Mouse (Mus musculus) urinary bladder, postnatal 4 days (tissue): ENCODE measurements around the gene Auh.

ENCODE experiments used
- DNase-seq, 2 experiments: peaks; one replicate each; pipeline ENCODE4 v3.0.0; 2021 to 2022; ENCODE audit warnings: low spot score in 2 of 2

Auh gene

DNA sequence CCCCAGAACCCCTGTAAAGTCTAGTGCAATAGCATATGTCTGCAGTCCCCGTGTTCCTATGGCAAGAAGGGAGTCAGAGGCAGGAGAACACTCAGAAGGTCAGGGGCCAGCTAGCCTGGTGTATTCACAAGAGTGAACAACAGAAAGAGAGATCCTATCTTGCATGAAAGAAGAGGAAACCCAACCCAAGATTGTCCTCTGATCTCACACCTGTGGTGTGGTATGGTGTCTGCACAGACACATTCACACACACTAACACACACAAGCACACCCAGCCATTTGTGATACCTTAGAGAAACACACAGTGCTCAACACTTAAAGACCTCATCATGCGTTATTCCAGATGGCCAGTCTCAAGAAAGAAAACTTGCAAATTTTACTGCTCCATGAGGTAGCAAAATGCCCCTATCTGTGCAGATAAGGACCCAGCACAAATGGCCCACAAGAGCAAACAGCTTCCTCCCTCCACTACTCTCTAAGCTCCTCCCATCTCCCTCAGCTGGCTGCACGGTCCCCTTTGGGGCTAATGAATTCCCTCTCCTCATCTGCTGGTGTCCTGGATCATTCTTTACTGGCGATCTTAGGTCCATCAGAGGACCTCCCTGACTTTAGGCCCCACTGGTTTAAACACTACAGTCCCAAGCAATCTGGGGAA is 128.7 kb downstream of the Auh start:
- DNase-seq, result no peak

DNA sequence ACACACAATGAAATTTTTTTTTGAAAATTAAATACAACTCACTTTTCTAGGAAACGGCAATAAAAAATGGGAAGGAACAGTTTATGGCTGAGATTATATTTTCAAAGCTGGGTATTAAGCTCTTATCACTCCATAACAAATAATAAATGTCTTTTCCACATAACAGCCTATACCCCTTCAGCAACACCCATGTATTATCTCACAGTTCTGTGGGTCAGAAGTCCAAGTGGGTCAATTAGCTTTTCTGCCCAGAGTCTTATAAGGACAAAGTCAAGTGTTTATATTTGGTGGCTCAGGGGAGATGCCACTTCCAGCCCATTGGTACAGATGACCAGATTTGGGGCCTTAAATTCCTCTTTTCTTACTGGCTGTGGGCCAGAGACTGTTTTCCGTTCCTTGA is 129.4 kb downstream of the Auh start:
- no peak for DNase-seq

DNA sequence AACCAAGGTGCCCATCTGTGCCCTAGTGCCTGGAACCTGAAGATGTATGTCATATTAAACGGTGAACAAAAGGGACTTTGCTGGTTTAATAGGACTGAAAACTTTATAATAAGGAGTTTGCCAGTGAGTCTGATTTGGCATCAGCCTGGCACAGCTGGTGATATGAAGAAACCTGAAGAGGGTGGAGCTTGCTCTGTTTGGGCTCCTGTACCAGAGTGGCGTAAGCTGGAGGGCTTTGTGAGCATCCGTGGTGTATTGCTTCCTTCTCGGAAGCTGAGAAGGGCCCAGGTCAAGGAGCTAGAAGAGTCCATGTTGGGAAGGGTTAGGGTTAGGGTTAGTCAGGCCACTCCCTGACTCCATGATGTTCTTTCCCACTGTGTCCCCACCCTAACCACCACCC is 135.2 kb downstream of the Auh start:
- no peak for DNase-seq

DNA sequence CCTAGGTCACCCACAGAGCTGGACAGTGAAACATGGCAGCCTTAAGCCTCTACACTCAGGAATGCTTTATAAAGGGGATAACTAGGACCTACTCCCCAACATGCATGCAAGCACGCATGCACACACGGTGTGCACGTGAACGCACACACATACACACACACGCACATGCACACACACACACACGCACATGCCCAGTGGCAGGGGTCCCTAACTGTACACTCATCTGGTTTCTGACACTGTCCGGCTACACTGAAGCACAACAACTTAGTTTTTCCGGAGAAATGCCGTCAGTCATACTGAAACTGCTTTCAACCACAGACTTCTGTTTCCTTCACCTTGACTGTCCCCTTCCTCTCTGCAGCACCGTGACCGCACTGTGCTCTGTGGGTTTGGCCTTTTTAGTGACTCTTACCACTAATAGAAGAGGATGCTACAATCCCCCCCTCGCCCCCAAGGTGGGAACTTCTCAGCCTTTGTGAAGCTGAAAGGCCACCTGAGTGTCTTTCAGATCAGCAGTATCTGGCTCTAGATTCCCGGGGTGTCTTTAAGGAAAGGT is 136.0 kb downstream of the Auh start:
- DNase-seq, result no peak

DNA sequence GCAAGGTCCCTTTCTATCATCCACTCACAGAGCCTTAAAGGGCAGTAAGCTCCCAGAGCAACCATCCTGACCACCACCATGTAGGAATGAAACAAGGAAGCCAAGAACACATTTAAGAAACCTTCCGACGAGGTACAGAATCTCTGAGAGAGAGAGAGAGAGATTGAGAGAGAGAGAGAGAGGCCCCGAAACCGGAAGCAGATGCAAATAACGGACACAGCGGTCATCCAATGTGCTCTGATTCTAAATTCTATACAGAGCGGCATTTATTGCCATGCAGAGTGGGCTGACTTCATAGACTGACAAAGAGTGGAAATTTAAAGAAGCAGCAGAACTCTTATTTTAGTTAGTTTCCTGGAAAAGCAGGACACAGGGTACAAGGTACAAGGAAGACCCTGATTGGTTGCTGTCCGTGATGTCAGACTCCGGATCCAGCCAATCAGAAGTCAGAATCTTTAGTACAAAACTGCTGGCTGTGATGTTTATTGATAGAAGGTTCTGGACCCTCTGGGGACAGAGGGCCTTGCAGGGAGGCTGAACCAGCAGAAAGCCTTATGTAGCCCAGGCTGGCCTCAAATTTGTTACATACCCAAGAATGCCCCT is 137.1 kb downstream of the Auh start:
- no peak for DNase-seq

DNA sequence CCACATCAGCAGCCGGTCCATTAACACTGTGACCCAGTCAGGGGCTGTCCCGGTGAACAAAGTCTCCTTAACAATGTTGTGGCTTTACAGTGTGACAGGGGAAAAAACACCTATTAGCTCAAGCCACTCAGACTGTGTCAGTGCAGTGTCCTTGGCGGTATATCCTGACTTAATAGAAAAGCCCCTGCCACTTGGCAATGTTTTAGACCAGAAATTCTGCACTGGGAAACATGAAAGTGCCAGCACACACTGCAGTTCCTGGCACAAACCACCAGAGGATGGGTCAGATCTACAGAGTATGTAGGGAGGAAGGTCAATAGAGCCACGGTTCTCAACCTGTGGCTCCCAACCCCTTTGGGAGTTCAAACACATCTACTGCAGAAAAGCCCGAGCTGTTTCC is 138.6 kb downstream of the Auh start:
- no peak for DNase-seq
